Mouse (Mus musculus) kidney, postnatal 0 days (tissue): Measurements from ENCODE around the gene Ccl27a. TPM values are rescaled to one million over a fixed set of nuclear protein-coding genes. Genes with fewer than 3 reads are reported as not detected.

Experiments used
- ATAC-seq: fragments of 200-750 bp; cut with Nextera tagmentation; replicated peaks from 2 replicates; pipeline ENCODE4 v1.8.0; 2017; ENCODE audit warnings: low read depth, moderate number of reproducible peaks, moderate TSS enrichment, moderate library complexity; ENCODE audit not compliant: low FRiP score
- DNase-seq: peaks from one replicate; pipeline ENCODE4 v3.0.0-alpha.2; 2016; ENCODE audit warnings: low spot score
- H3K27ac ChIP-seq: fragments of 300-500 bp; sonication (generic); 2 replicates; pipeline ENCODE4 v1.5.1; 2014; ENCODE audit warnings: mild to moderate bottlenecking
- H3K27me3 ChIP-seq: fragments of 300-500 bp; sonication (generic); 2 replicates; pipeline ENCODE4 v1.6.1; 2014; ENCODE audit warnings: low read length, mixed read lengths; ENCODE audit not compliant: insufficient read depth
- H3K36me3 ChIP-seq: fragments of 300-500 bp; sonication (generic); 2 replicates; pipeline ENCODE4 v1.6.1; 2014; ENCODE audit warnings: low read length, mixed read lengths; ENCODE audit not compliant: insufficient read depth
- H3K4me1 ChIP-seq: fragments of 300-500 bp; sonication (generic); replicated peaks from 2 replicates; pipeline ENCODE4 v1.6.1; 2014; ENCODE audit warnings: antibody characterized with exemption, low read length, mixed read lengths; ENCODE audit not compliant: insufficient read depth
- H3K4me2 ChIP-seq: fragments of 300-500 bp; sonication (generic); 2 replicates; pipeline ENCODE4 v1.6.1; 2014; ENCODE audit warnings: mild to moderate bottlenecking, low read length, moderate library complexity, mixed read lengths
- H3K4me3 ChIP-seq: fragments of 300-500 bp; sonication (generic); replicated peaks from 2 replicates; pipeline ENCODE4 v1.5.1; 2014; ENCODE audit warnings: low read depth, low read length
- H3K9ac ChIP-seq: fragments of 300-500 bp; sonication (generic); 2 replicates; pipeline ENCODE4 v1.6.1; 2014; ENCODE audit warnings: low read depth, low read length
- H3K9me3 ChIP-seq: fragments of 300-500 bp; sonication (generic); replicated peaks from 2 replicates; pipeline ENCODE4 v1.6.1; 2016; ENCODE audit warnings: low read length, inconsistent platforms, mixed read lengths
- CTCF ChIP-seq: IDR thresholded peaks from 2 replicates; pipeline ENCODE4 v1.5.1; 2016; ENCODE audit warnings: antibody characterized with exemption, low read depth, mild to moderate bottlenecking, moderate library complexity
- WGBS: fragments of 180-500 bp; shearing (Covaris S2); extraction: QIAGEN DNeasy Blood & Tissue Kit; methylation state at CpG from one replicate; pipeline ENCODE4 v1.1.7; 2014; 5-methylcytosine and 5-hydroxymethylcytosine counted together
- polyA plus RNA-seq: library from polyadenylated mRNA; unstranded; fragments of >200 nt; fragmentation: Nextera tagmentation; extraction: Ambion mirVana; gene quantifications from 2 replicates; pipeline ENCODE4 v1.2.1, GENCODE M21; 2015

Ccl27a gene
- polyA plus RNA-seq, 1 experiment from 2014 or later = 42.1 TPM

- Histone ChIP-seq H3K4me1 (peaks cover 12% of the 10 kb centered on the region), H3K27me3 (peaks cover 69% of the 10 kb centered on the region), H3K9ac (no peak overlapping the region), H3K36me3 (no peaks in the 10 kb centered on the region), H3K4me3 (no peak overlapping the region), H3K9me3 (no peaks in the 10 kb centered on the region), H3K27ac (no peak overlapping the region), H3K4me2 (no peak overlapping the region)
- WGBS = 13% methylated on average over 20 of the region's 20 CpGs
- TF ChIP-seq CTCF = no peak
- DNase-seq = no peak
- no peak for ATAC-seq
These were observed 47.0 kb downstream of the Ccl27a start for GRCm38 (mm10) chr4:41726826-41727621.

GRCm38 (mm10) chr4:41722918-41723351, 51.1 kb downstream of the Ccl27a start, which contains the start of gene Dctn3:
Dctn3 (minus strand) TSS chr4:41723170.
- DNase-seq = peak; percentile 100
- H3K27ac ChIP-seq = no peak within 1 kb of the TSS
- H3K4me3 ChIP-seq = peak within 1 kb of the TSS; percentile 75
- peak within 1 kb of the TSS; percentile 79 for H3K4me2 ChIP-seq
- peak; percentile 96 for ATAC-seq
- peak within 1 kb of the TSS; percentile 80 for H3K9ac ChIP-seq
- H3K9me3 ChIP-seq = no peaks in the 10 kb centered on the region
- H3K36me3 ChIP-seq = peaks cover 19% of the 10 kb centered on the region
- peaks cover 33% of the 10 kb centered on the region for H3K27me3 ChIP-seq
- peaks cover 6% of the 10 kb centered on the region for H3K4me1 ChIP-seq
- TF ChIP-seq CTCF = no peak
- under 1% methylated on average over 27 of the region's 27 CpGs for WGBS

Other genes starting within 250 kb of the Ccl27a start
- gene Fam219a, start 204.7 kb downstream of the Ccl27a start, polyA plus RNA-seq = 2.3 and 2.9 TPM in 2 replicates
- gene Dnaic1, start 204.5 kb downstream of the Ccl27a start, polyA plus RNA-seq = 1.3 and 2.0 TPM in 2 replicates
- gene Enho, start 133.9 kb downstream of the Ccl27a start, polyA plus RNA-seq = 20.2 and 23.9 TPM in 2 replicates
- gene Cntfr, start 77.2 kb downstream of the Ccl27a start, polyA plus RNA-seq = 8.6 and 8.7 TPM in 2 replicates
- gene Il11ra1, start 74.3 kb downstream of the Ccl27a start, polyA plus RNA-seq = 157 and 159 TPM in 2 replicates
- 63.3 and 65.2 TPM in 2 replicates for gene Rpp25l, start 60.7 kb downstream of the Ccl27a start, polyA plus RNA-seq
- gene Dctn3, start 51.1 kb downstream of the Ccl27a start, polyA plus RNA-seq = 152 and 154 TPM in 2 replicates
- 0.08 and 0.14 TPM in 2 replicates for gene Arid3c, start 43.1 kb downstream of the Ccl27a start, polyA plus RNA-seq
- 72.1 and 75.2 TPM in 2 replicates for gene Galt, start 19.0 kb downstream of the Ccl27a start, polyA plus RNA-seq
- 58.4 and 64.4 TPM in 2 replicates for gene Sigmar1, start 18.1 kb downstream of the Ccl27a start, polyA plus RNA-seq
- gene Gm21541, start 129.4 kb upstream of the Ccl27a start, polyA plus RNA-seq = 8.4 and 14.8 TPM in 2 replicates
- gene Gm20878, start 167.3 kb upstream of the Ccl27a start, polyA plus RNA-seq = 1.2 and 1.5 TPM in 2 replicates
- gene Fam205a4, start 191.8 kb upstream of the Ccl27a start, polyA plus RNA-seq = 0.31 and 0.39 TPM in 2 replicates